Comparison of ENCODE assay signal across 20 mouse cellular contexts in genomic region chr11:72586570-72586969, GRCm38 (mm10). TPM values are rescaled to one million over a fixed set of nuclear protein-coding genes. Genes with fewer than 3 reads are reported as not detected.
DNase-seq lines count a peak whose midpoint lies in the region; ATAC-seq and TF ChIP-seq lines count a peak whose summit lies in the region.
"Had no signal": no experiment of that assay in that cellular context is flagged by ENCODE, and none has a peak within 500 bp of the region (broad histone marks: within the 10 kb centered on the region; RNA-seq: fewer than 3 reads in every experiment).

No protein-coding gene starts in this region.

- WGBS in thymus, adult 2 months = 91% methylated on average over 3 of the region's 3 CpGs

- no peak overlapping the region for H3K27ac ChIP-seq in ES-Bruce4 (ENCODE audit: insufficient read depth, low read length)
- no peak overlapping the region for H3K27ac ChIP-seq in thymus, adult 2 months (ENCODE audit: control insufficient read depth, insufficient read depth, low read length)
- H3K27ac ChIP-seq: embryonic facial prominence, embryonic 10.5 days; forebrain, embryonic 13.5 days; heart, adult 2 months; heart, embryonic 15.5 days; hindbrain, embryonic 13.5 days; hindbrain, postnatal 0 days had no signal

- H3K4me1 ChIP-seq in E14TG2a.4 (replicated peaks; ENCODE audit: low read depth, low read length) (peaks cover 42% of the 10 kb centered on the region), ES-Bruce4 (ENCODE audit: control insufficient read depth, insufficient read depth, low read length) (peaks cover 5% of the 10 kb centered on the region)
- no peaks in the 10 kb centered on the region for H3K4me1 ChIP-seq in thymus, adult 2 months (replicated peaks; ENCODE audit: control insufficient read depth, insufficient read depth, low read length)
- H3K4me1 ChIP-seq: forebrain, embryonic 13.5 days; heart, embryonic 15.5 days; hindbrain, embryonic 13.5 days had no signal

- peak overlapping the region; percentile 59 for H3K9ac ChIP-seq in ES-Bruce4 (ENCODE audit: low read depth, poor library complexity, severe bottlenecking)
- H3K9ac ChIP-seq: forebrain, embryonic 13.5 days; forebrain, postnatal 0 days; heart, embryonic 15.5 days; hindbrain, embryonic 13.5 days had no signal

- peak overlapping the region; percentile 63 for H3K4me3 ChIP-seq in E14TG2a.4 (replicated peaks; ENCODE audit: low read length)
- H3K4me3 ChIP-seq in ES-Bruce4 (ENCODE audit: low read depth, low read length) = no peak overlapping the region
- H3K4me3 ChIP-seq in thymus, adult 2 months (ENCODE audit: control insufficient read depth, insufficient read depth, low read length) = no peak overlapping the region
- H3K4me3 ChIP-seq: embryonic facial prominence, embryonic 10.5 days; forebrain, embryonic 13.5 days; heart, adult 2 months; heart, embryonic 15.5 days; hindbrain, embryonic 13.5 days had no signal

- H3K9me3 ChIP-seq in E14TG2a.4 (ENCODE audit: low read length) (no peaks in the 10 kb centered on the region), ES-Bruce4 (replicated peaks; ENCODE audit: control insufficient read depth, insufficient read depth, low read length, poor library complexity, severe bottlenecking) (no peaks in the 10 kb centered on the region)
- H3K9me3 ChIP-seq: embryonic facial prominence, embryonic 10.5 days; forebrain, embryonic 13.5 days; heart, embryonic 15.5 days; hindbrain, embryonic 13.5 days had no signal

- peak; percentile 44 for DNase-seq in ZHBTc4 (ENCODE audit: low read depth, low spot score)
- DNase-seq in embryo, embryonic 10.5 days (ENCODE audit: low spot score) = no peak
- no peak for DNase-seq in thymus, adult 2 months
- DNase-seq in frontal cortex, postnatal 25 days (ENCODE audit: low spot score in 2 of 2) = no peak
- DNase-seq: adrenal gland, postnatal 10 days; cerebellum, adult 11-12 months; cerebellum, adult 9-10 months; cerebellum, postnatal 25 days; forebrain, postnatal 0 days; gastrocnemius, postnatal 14 days; heart, adult 2 months; heart, postnatal 14 days had no signal

- 0 out of 2 replicates have a peak, but pooled peaks have one; percentile 23 for ATAC-seq in megakaryocyte progenitor cell, adult 5-6 weeks (replicated peaks; ENCODE audit: poor library complexity)
- ATAC-seq: forebrain, embryonic 13.5 days; forebrain, postnatal 0 days; hindbrain, postnatal 0 days had no signal

- no peak for TF ChIP-seq POLR2A in ES-Bruce4 (IDR thresholded peaks at IDR 0.05; ENCODE audit: insufficient read depth, low read length)
- TF ChIP-seq POLR2A in thymus, adult 2 months (IDR thresholded peaks at IDR 0.05; ENCODE audit: control insufficient read depth, extremely low read depth, insufficient read depth, low read length, poor library complexity) = no peak

- H3K27me3 ChIP-seq in E14TG2a.4 (ENCODE audit: insufficient read depth, low read length) (no peaks in the 10 kb centered on the region), ES-Bruce4 (ENCODE audit: control insufficient read depth, insufficient read depth, low read length, poor library complexity, severe bottlenecking) (no peaks in the 10 kb centered on the region)
- no peaks in the 10 kb centered on the region for H3K27me3 ChIP-seq in thymus, adult 2 months (ENCODE audit: control insufficient read depth, insufficient read depth, low read length)
- H3K27me3 ChIP-seq: forebrain, embryonic 13.5 days; heart, embryonic 15.5 days; hindbrain, embryonic 13.5 days had no signal

- TF ChIP-seq CTCF in E14TG2a.4 (conservative IDR thresholded peaks at IDR 0.05; ENCODE audit: low read length) (no peak), ES-Bruce4 (IDR thresholded peaks at IDR 0.05; ENCODE audit: low read depth, low read length) (no peak)
- TF ChIP-seq CTCF in thymus, adult 2 months (IDR thresholded peaks at IDR 0.05; ENCODE audit: borderline replicate concordance, control insufficient read depth, extremely low read depth, insufficient read depth, low read length, poor library complexity) = no peak

- no peak for TF ChIP-seq EP300 in ES-Bruce4 (IDR thresholded peaks at IDR 0.05; ENCODE audit: insufficient read depth, low read depth, low read length)

- H3K36me3 ChIP-seq in E14TG2a.4 (ENCODE audit: insufficient read depth, low read length) = no peaks in the 10 kb centered on the region
- no peaks in the 10 kb centered on the region for H3K36me3 ChIP-seq in ES-Bruce4 (ENCODE audit: control insufficient read depth, insufficient read depth, low read length, poor library complexity, severe bottlenecking)
- H3K36me3 ChIP-seq in thymus, adult 2 months (ENCODE audit: control insufficient read depth, insufficient read depth, low read length) = no peaks in the 10 kb centered on the region
- H3K36me3 ChIP-seq: embryonic facial prominence, embryonic 10.5 days; heart, embryonic 15.5 days; hindbrain, embryonic 13.5 days had no signal

RNA-seq across cellular contexts. Expression of gene Ube2g1, which starts 20.5 kb away (rescaled TPM):
- 36.6 and 43.0 TPM in 2 replicates for polyA plus RNA-seq in ES-Bruce4 (2011; ENCODE audit: insufficient read depth, insufficient read length, low read depth, missing spikeins)
- 57.1 and 66.3 TPM in 2 replicates for total RNA-seq in megakaryocyte progenitor cell, adult 5-6 weeks (2015)
- 32.4 and 37.9 TPM in 2 replicates for total RNA-seq in megakaryocyte progenitor cell, adult 5-6 weeks (2017)
- polyA plus RNA-seq in thymus, adult 2 months (2012; rRNA removed) = 13.3 and 14.8 TPM in 2 replicates

RNA-seq across cellular contexts. Expression of gene Spns3, which starts 36.3 kb away (rescaled TPM):
- polyA plus RNA-seq in ES-Bruce4 (2011; ENCODE audit: insufficient read depth, insufficient read length, low read depth, missing spikeins) = 0.15 TPM in 1 of 2 replicates, not detected in the other
- 19.4 and 20.5 TPM in 2 replicates for total RNA-seq in megakaryocyte progenitor cell, adult 5-6 weeks (2015)
- total RNA-seq in megakaryocyte progenitor cell, adult 5-6 weeks (2017) = 20.2 and 27.3 TPM in 2 replicates
- 13.5 and 15.4 TPM in 2 replicates for polyA plus RNA-seq in thymus, adult 2 months (2012; rRNA removed)
- total RNA-seq: forebrain, postnatal 0 days; heart, adult 2 months had no signal
- polyA plus RNA-seq: forebrain, embryonic 13.5 days had no signal

Comparison
In these comparisons a context has a peak if more than half of its experiments do, and no peak if none do; other contexts are left out.
1. RNA of gene Spns3, which starts 36.3 kb away (polyA plus RNA-seq): 13.5 to 15.4 TPM in thymus, adult 2 months; 0.15 TPM in ES-Bruce4; every median in the first group is over 10 times any median in the second.